Mouse (Mus musculus) cerebellum, adult 8-10 months (tissue): ENCODE data around the gene Gm13696.
"Not testable (repeated sequence)": the region's sequence is repeated elsewhere in the genome, so short reads cannot be mapped to it uniquely, and the experiment has no call there.

Source experiments
- DNase-seq: peaks from one replicate; pipeline ENCODE4 v3.0.0; 2022

Gm13696 gene

DNA sequence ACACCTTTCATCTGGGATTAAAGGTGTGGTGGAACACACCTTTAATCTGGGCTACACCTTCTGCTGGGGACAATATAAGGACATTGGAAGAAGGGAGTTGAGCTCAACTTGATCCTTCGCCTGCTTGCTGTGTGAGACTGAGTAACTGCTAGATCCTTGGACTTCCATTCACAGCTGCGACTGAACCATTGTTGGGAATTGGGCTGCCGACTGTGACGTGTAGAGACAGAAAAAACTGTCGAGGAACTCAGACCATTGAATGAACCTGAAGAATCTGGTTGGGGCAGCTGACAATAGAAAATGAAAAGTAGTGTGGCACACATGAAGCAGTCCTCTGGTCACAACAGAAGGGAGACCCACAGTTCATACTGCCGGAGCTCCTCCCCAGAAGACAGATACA lies at the start of gene Gm13696:
Gene Gm13696 (plus strand): TSS at position 301 of the 400 bp plus-strand sequence.
- not testable (repeated sequence) for DNase-seq

DNA sequence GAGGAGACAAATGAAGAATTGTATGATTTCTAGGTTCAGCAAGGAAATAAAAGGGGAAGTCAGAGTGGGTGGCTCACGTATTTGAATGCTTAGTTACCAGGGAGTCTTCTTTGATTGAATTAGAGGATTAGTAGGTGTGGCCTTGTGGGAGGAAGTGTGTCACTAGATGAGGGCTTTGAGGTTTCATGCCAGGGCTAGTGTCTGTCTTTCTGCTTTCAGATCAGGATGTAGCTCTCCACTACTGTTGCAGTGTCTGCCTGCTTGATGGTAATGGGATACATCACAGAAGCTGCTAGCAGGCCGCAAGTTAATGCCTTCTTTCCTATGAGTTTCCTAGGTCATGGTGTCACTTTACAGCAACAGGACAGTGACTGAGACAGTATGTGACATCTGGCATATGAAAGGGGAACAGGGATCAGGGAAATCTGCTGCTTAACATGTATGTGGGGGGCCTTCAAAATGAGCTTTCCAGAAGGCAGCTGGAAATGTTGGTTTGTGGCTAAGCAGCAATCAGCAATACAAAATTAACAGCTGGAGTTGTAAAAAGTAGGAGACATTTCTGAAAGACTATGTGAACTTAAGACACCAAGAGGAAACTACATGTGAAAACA lies 43.3 kb upstream of the Gm13696 start:
- no peak for DNase-seq

DNA sequence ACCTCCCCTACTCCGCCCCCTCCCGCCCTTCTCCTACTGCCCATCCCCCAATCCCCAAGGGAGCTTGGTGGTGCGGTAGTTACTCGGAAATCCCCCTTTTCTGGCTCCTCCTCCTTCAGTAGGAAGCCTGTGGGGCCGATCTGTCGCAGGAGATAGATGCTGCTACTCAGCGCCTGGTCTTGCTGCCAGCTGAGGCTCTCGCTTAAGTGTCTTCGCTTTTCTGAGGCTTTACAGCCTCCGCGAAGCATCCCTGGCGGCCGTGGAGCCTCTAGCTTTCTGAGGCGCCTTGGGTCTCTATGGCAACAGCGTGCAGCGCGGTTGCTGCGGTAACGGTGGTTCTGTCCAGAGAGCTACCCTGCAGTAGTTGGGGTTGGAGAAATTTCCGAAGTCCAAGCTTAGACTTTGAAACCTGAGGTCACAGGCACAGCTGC lies 32.0 kb upstream of the Gm13696 start, which contains the start of gene Zswim2:
Gene Zswim2 (minus strand): TSS at position 298 of the 431 bp plus-strand sequence.
- DNase-seq, result peak; percentile 30

DNA sequence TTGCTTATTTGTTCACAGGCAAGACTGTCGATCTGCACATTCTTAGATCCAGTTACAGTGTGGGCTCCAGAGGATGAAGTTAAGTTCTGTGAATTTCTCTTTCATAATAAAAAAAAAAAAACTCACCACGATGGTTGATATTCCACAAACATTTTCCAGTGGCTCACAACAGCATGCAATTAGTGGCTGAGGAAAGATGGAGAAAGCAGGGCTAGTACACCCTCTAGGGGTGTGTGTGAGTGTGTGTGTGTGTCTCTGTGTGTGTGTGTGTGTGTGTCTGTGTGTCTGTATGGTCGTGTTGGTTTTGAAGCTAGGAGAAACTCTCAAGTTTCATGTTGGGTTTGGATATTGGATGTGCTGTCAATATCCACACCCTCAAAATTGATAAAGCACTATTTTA lies 31.5 kb upstream of the Gm13696 start:
- DNase-seq, result no peak

DNA sequence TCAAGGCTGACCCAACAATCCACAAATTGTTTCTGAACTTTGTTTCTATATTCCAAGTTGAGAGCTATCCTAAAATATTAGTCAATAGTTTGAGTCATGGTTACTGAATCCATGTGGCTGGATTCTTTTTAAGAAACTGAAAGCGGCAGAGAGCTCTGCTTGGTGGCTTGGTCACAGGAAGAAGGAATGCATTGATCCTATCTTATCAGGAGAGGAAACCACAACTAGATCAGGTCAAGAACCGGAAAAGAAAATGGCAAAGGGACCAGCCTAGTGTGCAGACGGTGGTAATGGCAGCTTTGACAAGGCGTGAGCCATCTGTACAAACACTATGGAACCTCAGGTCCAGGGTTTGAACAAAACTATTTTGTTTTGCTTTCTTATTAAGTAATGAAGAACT lies 31.1 kb upstream of the Gm13696 start:
- DNase-seq, result no peak

DNA sequence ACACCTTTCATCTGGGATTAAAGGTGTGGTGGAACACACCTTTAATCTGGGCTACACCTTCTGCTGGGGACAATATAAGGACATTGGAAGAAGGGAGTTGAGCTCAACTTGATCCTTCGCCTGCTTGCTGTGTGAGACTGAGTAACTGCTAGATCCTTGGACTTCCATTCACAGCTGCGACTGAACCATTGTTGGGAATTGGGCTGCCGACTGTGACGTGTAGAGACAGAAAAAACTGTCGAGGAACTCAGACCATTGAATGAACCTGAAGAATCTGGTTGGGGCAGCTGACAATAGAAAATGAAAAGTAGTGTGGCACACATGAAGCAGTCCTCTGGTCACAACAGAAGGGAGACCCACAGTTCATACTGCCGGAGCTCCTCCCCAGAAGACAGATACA lies 17.5 kb upstream of the Gm13696 start, which contains the start of gene Gm13698:
Gene Gm13698 (plus strand): TSS at position 301 of the 400 bp plus-strand sequence.
- DNase-seq, result not testable (repeated sequence)

DNA sequence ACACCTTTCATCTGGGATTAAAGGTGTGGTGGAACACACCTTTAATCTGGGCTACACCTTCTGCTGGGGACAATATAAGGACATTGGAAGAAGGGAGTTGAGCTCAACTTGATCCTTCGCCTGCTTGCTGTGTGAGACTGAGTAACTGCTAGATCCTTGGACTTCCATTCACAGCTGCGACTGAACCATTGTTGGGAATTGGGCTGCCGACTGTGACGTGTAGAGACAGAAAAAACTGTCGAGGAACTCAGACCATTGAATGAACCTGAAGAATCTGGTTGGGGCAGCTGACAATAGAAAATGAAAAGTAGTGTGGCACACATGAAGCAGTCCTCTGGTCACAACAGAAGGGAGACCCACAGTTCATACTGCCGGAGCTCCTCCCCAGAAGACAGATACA lies 11.7 kb upstream of the Gm13696 start, which contains the start of gene Gm13693:
Gene Gm13693 (plus strand): TSS at position 301 of the 400 bp plus-strand sequence.
- DNase-seq, result not testable (repeated sequence)

DNA sequence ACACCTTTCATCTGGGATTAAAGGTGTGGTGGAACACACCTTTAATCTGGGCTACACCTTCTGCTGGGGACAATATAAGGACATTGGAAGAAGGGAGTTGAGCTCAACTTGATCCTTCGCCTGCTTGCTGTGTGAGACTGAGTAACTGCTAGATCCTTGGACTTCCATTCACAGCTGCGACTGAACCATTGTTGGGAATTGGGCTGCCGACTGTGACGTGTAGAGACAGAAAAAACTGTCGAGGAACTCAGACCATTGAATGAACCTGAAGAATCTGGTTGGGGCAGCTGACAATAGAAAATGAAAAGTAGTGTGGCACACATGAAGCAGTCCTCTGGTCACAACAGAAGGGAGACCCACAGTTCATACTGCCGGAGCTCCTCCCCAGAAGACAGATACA lies 5.9 kb upstream of the Gm13696 start, which contains the start of gene Gm13695:
Gene Gm13695 (plus strand): TSS at position 301 of the 400 bp plus-strand sequence.
- not testable (repeated sequence) for DNase-seq

DNA sequence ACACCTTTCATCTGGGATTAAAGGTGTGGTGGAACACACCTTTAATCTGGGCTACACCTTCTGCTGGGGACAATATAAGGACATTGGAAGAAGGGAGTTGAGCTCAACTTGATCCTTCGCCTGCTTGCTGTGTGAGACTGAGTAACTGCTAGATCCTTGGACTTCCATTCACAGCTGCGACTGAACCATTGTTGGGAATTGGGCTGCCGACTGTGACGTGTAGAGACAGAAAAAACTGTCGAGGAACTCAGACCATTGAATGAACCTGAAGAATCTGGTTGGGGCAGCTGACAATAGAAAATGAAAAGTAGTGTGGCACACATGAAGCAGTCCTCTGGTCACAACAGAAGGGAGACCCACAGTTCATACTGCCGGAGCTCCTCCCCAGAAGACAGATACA lies 5.7 kb downstream of the Gm13696 start, which contains the start of gene Gm13694:
Gene Gm13694 (plus strand): TSS at position 301 of the 400 bp plus-strand sequence.
- not testable (repeated sequence) for DNase-seq

DNA sequence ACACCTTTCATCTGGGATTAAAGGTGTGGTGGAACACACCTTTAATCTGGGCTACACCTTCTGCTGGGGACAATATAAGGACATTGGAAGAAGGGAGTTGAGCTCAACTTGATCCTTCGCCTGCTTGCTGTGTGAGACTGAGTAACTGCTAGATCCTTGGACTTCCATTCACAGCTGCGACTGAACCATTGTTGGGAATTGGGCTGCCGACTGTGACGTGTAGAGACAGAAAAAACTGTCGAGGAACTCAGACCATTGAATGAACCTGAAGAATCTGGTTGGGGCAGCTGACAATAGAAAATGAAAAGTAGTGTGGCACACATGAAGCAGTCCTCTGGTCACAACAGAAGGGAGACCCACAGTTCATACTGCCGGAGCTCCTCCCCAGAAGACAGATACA lies 11.5 kb downstream of the Gm13696 start, which contains the start of gene Gm13697:
Gene Gm13697 (plus strand): TSS at position 301 of the 400 bp plus-strand sequence.
- not testable (repeated sequence) for DNase-seq

DNA sequence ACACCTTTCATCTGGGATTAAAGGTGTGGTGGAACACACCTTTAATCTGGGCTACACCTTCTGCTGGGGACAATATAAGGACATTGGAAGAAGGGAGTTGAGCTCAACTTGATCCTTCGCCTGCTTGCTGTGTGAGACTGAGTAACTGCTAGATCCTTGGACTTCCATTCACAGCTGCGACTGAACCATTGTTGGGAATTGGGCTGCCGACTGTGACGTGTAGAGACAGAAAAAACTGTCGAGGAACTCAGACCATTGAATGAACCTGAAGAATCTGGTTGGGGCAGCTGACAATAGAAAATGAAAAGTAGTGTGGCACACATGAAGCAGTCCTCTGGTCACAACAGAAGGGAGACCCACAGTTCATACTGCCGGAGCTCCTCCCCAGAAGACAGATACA lies 17.3 kb downstream of the Gm13696 start, which contains the start of gene Gm13691:
Gene Gm13691 (plus strand): TSS at position 301 of the 400 bp plus-strand sequence.
- DNase-seq, result not testable (repeated sequence)

DNA sequence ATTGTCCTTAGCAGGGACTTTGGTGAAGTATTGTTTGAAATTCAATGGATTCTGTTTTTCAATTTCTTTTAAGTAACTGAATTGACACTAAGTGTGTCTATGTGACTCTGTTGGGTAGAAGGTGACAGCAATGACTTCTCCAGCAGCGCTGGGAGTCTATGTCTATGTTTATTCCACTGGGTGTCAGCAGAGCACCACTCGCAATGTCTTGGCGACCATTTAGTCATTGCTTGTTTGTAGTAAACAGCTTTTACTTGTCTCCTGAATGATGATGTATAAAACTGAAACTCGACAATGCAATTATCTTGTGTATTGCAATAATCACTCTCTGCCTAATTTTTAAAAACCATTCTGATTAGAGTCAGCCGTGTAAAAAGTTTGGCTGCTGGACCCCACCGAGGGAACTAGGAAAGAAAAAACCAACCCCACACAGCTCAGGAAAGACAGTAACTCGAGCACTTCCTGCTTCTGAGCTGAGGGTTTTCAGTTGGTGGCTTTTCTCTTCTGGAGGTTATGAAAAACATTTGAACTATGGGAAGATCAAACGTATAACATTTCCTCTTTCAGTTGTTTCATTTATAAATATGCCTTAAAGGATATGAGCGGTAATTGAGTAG lies 20.8 kb downstream of the Gm13696 start:
- DNase-seq, result not testable (repeated sequence)

DNA sequence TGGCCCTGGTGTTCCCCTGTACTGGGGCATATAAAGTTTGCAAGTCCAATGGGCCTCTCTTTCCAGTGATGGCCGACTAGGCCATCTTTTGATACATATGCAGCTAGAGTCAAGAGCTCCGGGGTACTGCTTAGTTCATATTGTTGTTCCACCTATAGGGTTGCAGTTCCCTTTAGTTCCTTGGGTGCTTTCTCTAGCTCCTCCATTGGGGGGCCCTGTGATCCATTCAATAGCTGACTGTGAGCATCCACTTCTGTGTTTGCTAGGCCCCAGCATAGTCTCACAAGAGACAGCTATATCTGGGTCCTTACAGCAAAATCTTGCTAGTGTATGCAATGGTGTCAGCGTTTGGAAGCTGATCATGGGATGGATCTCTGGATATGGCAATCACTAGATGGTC lies 21.6 kb downstream of the Gm13696 start:
- DNase-seq, result not testable (repeated sequence)

DNA sequence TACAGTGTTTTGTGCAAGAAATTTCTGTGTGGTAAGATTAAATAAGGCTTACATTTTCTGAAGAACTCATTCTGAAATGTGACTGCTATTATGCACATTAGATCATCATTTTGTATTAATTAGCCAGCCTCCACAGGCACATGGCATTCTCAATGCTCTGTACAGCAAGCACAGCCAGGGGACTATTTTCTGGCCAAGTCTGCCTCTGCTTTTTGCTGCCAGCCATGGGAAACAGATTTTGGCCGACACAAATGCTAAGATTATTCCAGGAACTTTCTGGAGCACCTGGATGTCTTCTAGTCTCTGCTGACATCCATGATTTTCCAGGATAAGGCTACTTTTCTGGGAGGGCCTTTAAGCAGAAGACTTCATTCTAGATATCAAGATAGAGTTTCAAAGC lies 36.0 kb downstream of the Gm13696 start:
- no peak for DNase-seq

DNA sequence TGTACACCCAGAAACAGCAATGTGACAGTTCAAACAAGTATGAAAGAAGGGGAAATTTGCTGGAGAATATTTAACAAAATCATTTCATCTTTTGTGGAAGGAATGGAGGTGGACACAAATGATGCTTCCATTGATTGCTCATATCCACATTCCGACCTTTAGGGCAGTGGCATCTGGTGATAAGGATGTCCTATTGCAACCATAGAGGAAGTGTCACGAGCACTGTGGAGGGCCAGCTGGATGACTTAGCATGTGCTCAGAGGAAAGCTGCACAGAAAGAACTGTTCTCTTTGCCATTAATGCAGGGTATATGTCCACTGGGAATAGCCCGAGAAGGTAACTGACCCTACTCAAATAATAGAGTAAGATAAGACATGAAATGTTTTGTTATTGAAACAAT lies 36.9 kb downstream of the Gm13696 start:
- no peak for DNase-seq

DNA sequence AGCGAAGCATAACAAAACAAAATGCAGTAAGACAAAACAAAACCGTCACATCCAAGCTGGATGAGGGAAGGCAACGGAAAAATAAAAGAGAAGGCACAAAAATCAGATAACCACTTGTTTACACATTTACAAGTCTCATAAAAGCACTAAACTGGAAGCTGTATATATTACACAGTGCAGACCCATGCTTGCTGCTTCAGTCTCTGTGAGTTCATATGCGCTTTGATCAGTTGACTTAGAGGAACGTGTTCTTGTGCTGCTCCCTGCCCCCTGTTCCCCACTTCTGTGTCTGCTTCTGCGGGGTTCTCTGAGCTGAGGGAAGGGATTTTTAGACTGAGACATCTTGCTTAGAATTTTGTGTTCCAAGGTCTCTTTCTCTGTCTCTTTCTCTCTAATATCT lies 41.6 kb downstream of the Gm13696 start:
- DNase-seq, result no peak

DNA sequence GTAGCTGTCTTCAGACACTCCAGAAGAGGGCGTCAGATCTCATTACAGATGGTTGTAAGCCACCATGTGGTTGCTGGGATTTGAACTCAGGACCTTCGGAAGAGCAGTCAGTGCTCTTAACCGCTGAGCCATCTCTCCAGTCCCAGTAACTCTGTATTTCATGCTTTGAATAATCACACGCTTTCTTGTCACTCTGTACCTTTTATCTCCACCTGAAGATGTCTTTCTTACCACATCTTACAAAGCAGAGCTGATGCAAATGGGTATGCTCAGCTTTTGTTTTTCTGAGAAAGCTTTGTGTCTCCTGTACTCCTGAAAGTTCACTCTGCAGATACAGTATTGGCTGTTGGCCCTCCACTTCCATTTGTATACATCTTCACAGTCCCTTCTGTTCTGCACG lies 43.4 kb downstream of the Gm13696 start:
- DNase-seq, result not testable (repeated sequence)

DNA sequence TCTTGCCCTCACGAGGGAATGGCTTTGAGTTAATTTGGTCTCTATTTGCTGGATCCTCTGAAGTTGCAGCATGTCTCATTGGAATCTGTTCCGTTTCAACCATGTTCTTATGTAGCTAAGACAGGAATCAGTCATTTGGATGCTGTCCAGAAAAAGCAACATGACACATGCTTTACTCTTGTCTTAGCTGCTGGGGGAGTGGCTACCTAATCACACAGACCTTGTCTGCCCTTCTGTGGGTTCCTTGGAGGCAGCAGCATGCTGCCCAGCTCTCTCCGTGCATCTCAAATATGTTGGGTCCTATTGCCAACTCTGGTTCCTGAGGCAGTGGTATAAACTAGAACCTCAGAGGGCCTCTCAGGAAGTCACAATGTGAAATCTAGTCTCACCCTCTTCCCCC lies 45.4 kb downstream of the Gm13696 start:
- no peak for DNase-seq

DNA sequence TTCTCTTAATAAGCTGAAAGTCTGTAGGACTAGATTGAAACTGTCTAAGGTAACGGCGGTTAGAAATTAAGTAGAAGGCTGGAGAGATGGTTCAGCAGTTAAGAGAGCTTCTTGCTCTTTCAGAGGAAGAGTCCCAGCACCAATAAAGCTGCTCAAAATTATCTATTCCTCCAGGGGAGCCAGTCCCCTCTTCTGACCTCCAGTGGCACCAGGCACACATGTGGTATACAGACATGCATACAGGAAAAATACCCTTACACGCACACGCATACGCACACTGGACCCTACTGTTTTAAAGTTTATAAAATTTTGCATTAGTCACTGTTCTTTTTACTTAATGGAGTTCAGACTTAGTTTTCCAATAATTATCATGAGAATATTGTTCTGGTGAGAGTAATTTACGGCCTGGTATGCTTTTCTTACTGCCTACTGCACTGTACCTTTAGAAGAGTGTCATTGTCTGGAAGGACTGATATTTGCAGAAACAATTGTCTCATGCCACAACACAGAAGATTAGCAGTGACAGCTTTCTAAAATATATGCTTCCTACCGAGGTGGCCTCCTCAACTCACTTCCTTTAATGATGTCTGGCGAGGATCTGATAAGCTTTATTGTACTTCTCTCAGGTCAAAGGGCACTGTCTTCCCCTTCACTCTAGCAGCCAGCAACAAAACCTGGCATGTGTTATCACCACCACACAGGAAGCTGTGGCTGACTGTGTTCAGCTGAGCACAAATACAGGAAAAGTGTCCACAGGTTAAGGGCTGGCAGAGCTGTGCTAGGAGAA lies 46.8 kb downstream of the Gm13696 start:
- no peak for DNase-seq

DNA sequence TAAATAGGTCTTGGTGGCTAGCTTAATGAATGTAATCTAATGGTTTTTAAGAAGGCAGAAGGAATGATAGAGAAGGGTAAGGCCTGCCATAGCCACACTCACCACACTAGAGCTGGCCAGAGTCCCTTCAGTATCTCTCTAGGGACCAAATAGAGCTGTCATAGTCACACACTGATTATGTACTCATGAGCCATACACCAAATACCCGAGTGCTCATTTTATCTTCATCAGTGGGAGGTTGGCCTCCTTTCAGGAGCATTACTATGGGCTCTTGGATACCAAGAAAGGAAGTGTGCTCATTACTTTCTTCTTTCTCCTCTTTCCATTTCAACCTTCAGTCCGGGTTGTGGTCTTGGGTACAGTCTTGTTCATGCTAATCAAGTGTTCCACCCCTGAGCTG lies 49.0 kb downstream of the Gm13696 start:
- no peak for DNase-seq

DNA sequence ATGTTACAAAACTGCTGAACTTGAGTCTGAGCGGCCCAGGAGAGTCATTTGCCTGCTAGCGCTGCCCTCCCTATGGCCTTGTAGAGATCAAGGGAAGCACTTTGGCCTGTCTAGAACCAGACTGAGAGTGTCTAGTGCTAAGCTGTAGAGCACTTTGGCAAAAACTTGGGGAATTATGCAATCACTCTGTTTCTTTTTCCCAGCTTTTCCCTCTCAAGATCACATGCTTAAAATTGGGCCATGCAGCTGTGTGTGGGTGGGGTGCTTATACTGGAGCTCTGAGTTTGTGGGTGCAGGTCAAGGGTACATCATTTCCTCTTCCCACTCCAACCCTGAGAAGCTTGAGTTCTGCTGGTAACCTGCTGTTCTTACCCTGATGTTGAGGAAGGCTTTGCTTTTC lies 50.0 kb downstream of the Gm13696 start:
- no peak for DNase-seq

DNA sequence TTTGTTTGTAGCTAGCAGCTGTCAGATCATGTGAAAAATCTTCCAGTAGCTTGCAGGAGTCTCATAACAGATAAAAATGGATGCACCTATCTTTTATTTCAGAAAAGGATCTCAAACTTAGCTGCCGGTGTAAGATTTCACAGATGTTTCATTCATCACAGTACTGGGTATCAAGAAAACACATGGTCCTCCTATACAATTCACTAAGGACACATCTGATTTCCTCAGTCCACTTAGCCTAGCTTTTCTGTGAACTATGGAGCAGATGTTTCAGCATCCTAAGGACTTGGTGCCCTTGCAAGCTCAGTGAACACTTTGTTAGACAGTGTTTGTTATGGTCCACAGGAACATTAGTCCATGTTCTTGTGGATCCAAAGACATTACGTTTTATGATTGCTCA lies 50.4 kb downstream of the Gm13696 start:
- DNase-seq, result no peak
